Mouse (Mus musculus) heart, embryonic 10.5 days (tissue): Measurements from ENCODE around the gene Tbc1d5. TPM values are rescaled to one million over a fixed set of nuclear protein-coding genes. Genes with fewer than 3 reads are reported as not detected.
"Not testable (repeated sequence)": the region's sequence is repeated elsewhere in the genome, so short reads cannot be mapped to it uniquely, and the experiment has no call there.

Source experiments
- DNase-seq: peaks from one replicate; pipeline ENCODE4 v3.0.0-alpha.2; 2017; ENCODE audit warnings: low spot score
- H3K27ac ChIP-seq: fragments of 300-500 bp; sonication (generic); 2 replicates; pipeline ENCODE4 v1.5.1; 2016; ENCODE audit warnings: mild to moderate bottlenecking
- H3K27me3 ChIP-seq: fragments of 300-500 bp; sonication (generic); 2 replicates; pipeline ENCODE4 v1.6.1; 2016; ENCODE audit warnings: mild to moderate bottlenecking; ENCODE audit not compliant: poor library complexity, insufficient read depth, severe bottlenecking
- H3K36me3 ChIP-seq: fragments of 300-500 bp; sonication (generic); 2 replicates; pipeline ENCODE4 v1.6.1; 2016; ENCODE audit warnings: mild to moderate bottlenecking, moderate library complexity
- H3K4me1 ChIP-seq: fragments of 300-500 bp; sonication (generic); 2 replicates; pipeline ENCODE4 v1.6.1; 2016; ENCODE audit warnings: mild to moderate bottlenecking
- H3K4me3 ChIP-seq: fragments of 300-500 bp; sonication (generic); 2 replicates; pipeline ENCODE4 v1.5.1; 2016; ENCODE audit warnings: mild to moderate bottlenecking, moderate library complexity
- H3K9me3 ChIP-seq: fragments of 300-500 bp; sonication (generic); 2 replicates; pipeline ENCODE4 v1.6.1; 2016; ENCODE audit warnings: mild to moderate bottlenecking, moderate library complexity
- WGBS: fragments of 180-500 bp; shearing (Covaris S2); methylation state at CpG from one replicate; pipeline ENCODE4 v1.1.7; 2016; 5-methylcytosine and 5-hydroxymethylcytosine counted together
- polyA plus RNA-seq: library from polyadenylated mRNA; unstranded; fragments of >200 nt; fragmentation: Nextera tagmentation; extraction: Ambion mirVana; gene quantifications from 2 replicates; pipeline ENCODE4 v1.2.1, GENCODE M21; 2016

The Tbc1d5 gene
- polyA plus RNA-seq, 1 experiment from 2014 or later = 11.0 TPM

DNA sequence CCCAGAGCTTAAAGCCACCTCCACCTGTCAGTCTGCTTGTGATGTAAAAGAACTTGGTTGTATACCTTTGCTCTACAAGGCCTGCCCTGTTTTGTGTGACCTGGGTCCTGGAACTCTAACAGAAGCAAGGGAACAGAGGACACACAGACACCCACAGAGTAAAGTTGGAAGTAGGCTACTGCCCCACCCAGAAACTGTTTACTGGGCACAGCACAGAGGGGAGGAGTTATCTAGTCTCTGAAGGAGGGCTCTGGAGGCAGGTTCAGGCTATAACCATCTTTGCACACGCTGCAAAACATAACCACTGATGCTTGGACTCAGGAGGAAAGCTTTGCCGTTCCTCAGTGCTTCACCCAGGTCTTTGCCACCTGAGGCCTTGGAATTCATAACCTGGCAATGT is 448.3 kb downstream of the Tbc1d5 start:
- no peaks in the 10 kb centered on the region for H3K27me3 ChIP-seq
- H3K4me1 ChIP-seq = peaks cover 36% of the 10 kb centered on the region
- no peak overlapping the region for H3K27ac ChIP-seq
- no peak overlapping the region for H3K4me3 ChIP-seq
- WGBS = 83% methylated on average over 2 of the region's 2 CpGs
- no peaks in the 10 kb centered on the region for H3K9me3 ChIP-seq
- no peaks in the 10 kb centered on the region for H3K36me3 ChIP-seq
- no peak for DNase-seq

DNA sequence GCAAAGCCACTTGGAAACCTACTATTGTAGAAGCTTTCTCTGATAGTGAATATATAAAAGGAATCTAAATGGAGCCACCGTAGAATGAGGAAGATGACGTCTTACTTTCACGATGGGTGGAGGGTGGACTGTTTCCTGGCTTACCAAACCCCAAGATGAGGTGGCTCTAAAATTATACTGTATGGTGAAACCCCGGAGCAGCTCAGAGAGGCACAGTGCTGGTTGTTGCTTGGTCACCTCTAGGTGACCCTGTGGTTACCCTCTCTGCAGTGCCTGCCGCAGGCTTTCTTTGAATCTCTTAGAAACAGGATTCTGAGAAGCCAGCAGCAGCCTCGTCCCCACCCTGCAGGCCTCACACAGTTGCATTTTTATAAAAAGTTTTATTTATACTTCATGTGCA is 449.6 kb downstream of the Tbc1d5 start:
- peaks cover 23% of the 10 kb centered on the region for H3K4me1 ChIP-seq
- H3K4me3 ChIP-seq = no peak overlapping the region
- WGBS = 87% methylated on average over 6 of the region's 6 CpGs
- no peaks in the 10 kb centered on the region for H3K27me3 ChIP-seq
- DNase-seq = no peak
- no peak overlapping the region for H3K27ac ChIP-seq
- no peaks in the 10 kb centered on the region for H3K36me3 ChIP-seq
- no peaks in the 10 kb centered on the region for H3K9me3 ChIP-seq

DNA sequence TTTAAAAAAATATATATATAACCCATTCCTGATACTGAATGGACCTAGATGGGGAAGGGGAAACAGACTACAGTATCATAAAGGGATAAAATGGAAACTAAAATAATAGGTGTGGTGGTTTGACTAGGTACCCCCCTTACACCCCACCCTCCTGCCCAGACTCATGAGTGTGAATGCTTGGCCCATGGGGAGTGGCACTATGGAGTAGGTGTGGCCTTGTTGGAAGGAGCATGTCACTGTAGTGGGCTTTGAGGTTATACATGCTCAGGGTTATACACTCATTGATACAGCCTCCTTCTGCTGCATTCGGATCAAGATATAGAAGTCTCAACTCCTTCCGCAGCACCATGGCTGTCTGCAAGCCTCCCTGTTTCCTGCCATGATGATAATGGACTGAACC is 450.1 kb downstream of the Tbc1d5 start:
- H3K9me3 ChIP-seq = no peaks in the 10 kb centered on the region
- H3K27me3 ChIP-seq = no peaks in the 10 kb centered on the region
- no peak overlapping the region for H3K27ac ChIP-seq
- peaks cover 20% of the 10 kb centered on the region for H3K4me1 ChIP-seq
- 71% methylated on average over 2 of the region's 2 CpGs for WGBS
- H3K36me3 ChIP-seq = no peaks in the 10 kb centered on the region
- H3K4me3 ChIP-seq = no peak overlapping the region
- no peak for DNase-seq

DNA sequence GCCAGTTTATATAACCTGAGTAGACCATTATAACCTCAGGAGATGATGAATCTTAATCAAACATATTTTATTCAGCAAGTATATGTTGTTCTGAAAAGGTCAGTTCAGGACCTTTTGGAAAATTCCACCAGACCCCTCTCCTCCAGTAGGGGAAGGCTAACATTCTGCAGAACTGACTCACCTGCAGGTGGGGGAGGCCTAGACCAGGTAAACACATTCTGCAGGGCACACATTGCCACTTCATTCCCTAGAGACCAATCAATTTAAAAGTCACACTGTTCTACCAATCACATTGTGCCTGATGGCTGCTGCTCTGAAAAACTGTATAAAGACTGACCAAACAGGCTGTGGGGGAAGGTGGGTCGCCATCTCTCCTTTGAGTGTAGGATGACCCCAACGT is 452.9 kb downstream of the Tbc1d5 start:
- no peaks in the 10 kb centered on the region for H3K9me3 ChIP-seq
- DNase-seq = no peak
- H3K27ac ChIP-seq = no peak overlapping the region
- H3K4me3 ChIP-seq = no peak overlapping the region
- no peaks in the 10 kb centered on the region for H3K36me3 ChIP-seq
- H3K4me1 ChIP-seq = peaks cover 20% of the 10 kb centered on the region
- H3K27me3 ChIP-seq = no peaks in the 10 kb centered on the region
- WGBS = 81% methylated on average over 2 of the region's 2 CpGs

DNA sequence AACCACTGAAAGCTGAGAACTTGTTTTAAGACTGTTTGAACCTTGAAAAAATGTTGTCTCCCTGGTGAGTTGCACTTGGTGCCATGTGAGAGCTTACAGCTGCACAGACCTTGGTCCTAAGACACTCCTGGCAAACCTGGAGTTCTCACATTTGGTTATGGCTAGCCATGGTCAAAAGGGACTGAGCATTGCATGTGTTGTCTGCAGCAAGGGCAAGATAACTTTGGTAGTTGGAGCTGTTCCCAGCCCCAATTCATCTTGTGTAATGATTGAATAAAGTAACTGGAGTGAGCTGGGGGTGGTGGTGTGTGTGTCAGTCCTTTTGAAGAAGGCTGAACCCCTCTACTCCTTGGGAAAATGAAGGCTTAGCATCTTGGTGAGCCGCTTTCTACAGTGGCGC is 454.8 kb downstream of the Tbc1d5 start:
- WGBS = 85% methylated on average over 2 of the region's 2 CpGs
- Histone ChIP-seq H3K4me3 (no peak overlapping the region), H3K27ac (no peak overlapping the region), H3K9me3 (no peaks in the 10 kb centered on the region), H3K36me3 (no peaks in the 10 kb centered on the region), H3K27me3 (no peaks in the 10 kb centered on the region), H3K4me1 (peaks cover 9% of the 10 kb centered on the region)
- DNase-seq = no peak

DNA sequence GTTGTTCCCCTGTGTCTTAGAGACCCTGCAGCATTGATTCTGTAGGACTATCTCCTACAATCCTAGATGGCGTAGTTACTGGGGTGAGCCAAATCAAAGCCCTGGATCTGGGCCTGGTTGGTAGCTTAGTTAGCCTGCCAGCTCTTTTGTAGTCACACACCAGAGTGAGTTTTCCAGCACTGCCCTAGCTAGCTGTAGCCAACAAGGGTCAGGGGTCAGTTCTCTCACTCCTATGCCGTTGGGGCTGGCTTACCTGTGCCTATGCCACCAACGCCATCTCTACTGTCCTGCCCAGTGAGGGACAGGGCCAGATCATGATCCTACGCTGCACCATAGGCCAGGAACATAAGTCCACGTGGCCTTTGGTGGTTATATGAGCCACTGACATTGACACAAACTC is 461.6 kb downstream of the Tbc1d5 start:
- Histone ChIP-seq H3K36me3 (no peaks in the 10 kb centered on the region), H3K4me3 (no peak overlapping the region), H3K27ac (no peak overlapping the region), H3K4me1 (no peaks in the 10 kb centered on the region), H3K9me3 (no peaks in the 10 kb centered on the region), H3K27me3 (no peaks in the 10 kb centered on the region)
- DNase-seq = no peak
- WGBS = 79% methylated on average over 5 of the region's 5 CpGs

DNA sequence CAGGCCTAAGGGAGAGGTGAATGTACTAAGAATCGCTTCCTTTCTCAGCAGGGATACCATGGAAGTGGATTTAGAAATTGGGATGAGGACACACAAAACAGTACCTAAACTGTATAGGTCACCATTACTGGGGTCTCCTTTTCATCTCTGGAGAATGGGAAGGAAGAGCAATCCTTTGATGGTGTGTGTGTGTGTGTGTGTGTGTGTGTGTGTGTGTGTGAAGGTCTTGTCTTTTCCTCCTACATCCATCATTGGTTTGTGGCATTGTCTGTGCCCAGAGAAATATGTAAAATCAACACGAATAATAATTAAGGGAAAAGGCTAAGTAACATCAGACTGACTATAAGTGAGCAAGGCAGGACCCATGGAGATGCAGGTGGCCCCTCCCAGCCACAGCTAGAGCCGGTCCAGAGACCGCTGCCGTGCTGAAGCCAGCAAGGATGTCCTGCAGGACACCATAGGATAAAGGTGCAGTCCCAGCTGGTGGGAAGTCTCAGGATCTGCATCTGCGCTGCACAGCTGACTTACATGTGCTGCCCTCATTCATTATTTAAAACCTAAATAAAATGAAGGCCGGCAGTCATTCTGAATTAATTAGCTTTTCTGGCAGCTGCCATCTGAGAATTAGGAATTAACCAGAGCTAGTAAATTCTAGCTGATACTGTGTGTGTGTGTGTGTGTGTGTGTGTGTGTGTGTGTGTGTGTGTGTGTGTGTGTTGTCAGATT is 468.5 kb downstream of the Tbc1d5 start:
- Histone ChIP-seq H3K4me3 (no peak overlapping the region), H3K4me1 (no peaks in the 10 kb centered on the region), H3K27me3 (no peaks in the 10 kb centered on the region), H3K27ac (no peak overlapping the region), H3K36me3 (no peaks in the 10 kb centered on the region), H3K9me3 (no peaks in the 10 kb centered on the region)
- 83% methylated on average over 7 of the region's 7 CpGs for WGBS
- DNase-seq = no peak

DNA sequence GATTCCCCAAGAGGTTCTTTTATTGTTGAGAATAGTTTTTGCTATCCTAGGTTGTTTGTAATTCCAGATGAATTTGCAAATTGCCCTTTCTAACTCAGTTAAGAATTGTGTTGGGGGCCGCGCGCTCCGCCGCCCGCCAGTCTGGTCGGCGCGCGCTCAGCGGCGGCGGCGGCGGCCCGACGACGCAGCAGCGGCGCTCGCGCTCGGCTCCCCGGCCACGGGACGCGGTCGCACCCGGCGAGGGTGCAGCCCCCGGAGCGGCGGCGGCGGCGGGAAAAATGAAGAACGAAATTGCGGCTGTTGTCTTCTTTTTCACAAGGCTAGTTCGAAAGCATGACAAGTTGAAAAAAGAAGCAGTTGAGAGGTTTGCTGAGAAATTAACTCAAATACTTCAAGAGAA is 480.7 kb downstream of the Tbc1d5 start:
- H3K36me3 ChIP-seq, DNase-seq, H3K27me3 ChIP-seq, H3K4me1 ChIP-seq, H3K9me3 ChIP-seq, H3K27ac ChIP-seq: not testable (repeated sequence)
- peak overlapping the region; percentile 33 for H3K4me3 ChIP-seq
- 7% methylated on average over 37 of the region's 39 CpGs for WGBS

DNA sequence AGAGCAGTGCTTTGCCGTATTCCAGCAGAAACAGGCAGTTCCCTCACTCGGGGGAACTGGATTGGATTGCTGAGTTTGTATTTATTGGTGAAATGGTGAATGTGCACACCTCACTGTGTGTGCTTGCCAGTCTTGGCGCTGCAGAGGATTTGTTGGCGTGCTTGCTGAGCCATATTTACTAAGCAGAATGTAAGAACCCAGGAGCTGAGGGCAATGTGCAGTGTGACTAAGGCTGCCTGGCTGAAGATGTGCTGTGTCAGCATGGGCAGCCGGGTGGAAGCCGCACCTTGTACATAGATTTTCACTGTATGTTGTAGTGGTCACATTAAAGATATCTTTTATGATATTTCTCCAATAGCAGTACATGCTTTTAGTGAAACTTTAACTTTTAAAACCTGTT is 491.0 kb downstream of the Tbc1d5 start:
- Histone ChIP-seq H3K27me3 (no peaks in the 10 kb centered on the region), H3K27ac (no peak overlapping the region), H3K4me1 (peaks cover 13% of the 10 kb centered on the region), H3K9me3 (no peaks in the 10 kb centered on the region), H3K4me3 (no peak overlapping the region), H3K36me3 (peaks cover 17% of the 10 kb centered on the region; the same call in 1 of the 2 replicates)
- DNase-seq = no peak
- WGBS = 87% methylated on average over 6 of the region's 6 CpGs

DNA sequence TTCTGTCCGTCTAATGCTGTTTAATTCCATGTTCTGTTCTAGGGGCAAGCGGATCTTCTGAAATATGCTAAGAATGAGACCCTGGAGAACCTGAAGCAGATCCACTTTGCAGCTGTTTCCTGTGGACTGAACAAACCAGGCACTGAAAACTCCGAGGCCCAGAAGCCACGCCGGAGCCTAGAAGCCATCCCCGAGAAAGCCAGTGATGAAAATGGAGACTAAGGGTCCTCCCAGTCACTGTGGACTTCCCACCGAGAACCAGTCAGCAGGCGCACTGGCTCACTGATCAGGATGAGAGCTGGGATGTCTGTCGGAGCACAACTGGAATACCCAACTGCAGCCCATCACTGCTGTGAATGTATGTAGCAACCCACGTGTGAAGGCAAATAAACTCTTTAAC is 491.5 kb downstream of the Tbc1d5 start:
- H3K4me3 ChIP-seq = no peak overlapping the region
- no peak for DNase-seq
- peaks cover 17% of the 10 kb centered on the region; the same call in 1 of the 2 replicates for H3K36me3 ChIP-seq
- no peaks in the 10 kb centered on the region for H3K27me3 ChIP-seq
- no peak overlapping the region for H3K27ac ChIP-seq
- no peaks in the 10 kb centered on the region for H3K9me3 ChIP-seq
- peaks cover 18% of the 10 kb centered on the region for H3K4me1 ChIP-seq
- 80% methylated on average over 10 of the region's 10 CpGs for WGBS

DNA sequence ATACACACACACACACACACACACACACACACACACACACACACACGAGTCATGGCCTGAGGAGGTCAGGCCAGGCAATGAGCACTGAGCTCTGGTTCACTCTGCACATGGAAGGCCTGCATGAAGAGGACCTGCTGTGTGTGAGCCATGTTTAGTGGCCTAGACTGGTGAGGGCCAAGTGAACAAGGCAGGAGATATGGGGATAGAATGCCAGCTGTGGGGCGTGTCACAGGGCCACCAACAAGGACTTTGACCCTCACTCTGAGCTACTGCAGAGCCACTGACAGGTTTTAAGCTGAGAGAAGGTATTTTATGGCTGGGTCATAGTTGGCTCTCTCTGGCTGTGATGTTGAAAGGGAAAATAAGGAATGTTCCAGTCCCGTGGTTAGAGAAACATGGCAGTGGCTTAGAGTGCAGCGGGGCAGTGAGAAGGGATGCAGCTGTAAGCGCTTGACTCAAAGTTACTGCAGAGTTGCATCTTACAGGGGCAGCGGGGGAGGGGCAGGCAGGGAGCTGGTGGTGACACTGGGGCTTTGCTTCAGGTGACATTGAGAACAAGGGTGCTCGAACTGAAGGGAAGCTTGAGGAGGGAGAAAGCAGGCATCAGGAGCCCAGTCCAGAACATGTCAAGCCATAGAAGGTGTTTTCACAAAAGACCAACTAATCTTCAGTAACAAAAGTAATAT is 494.0 kb downstream of the Tbc1d5 start:
- H3K4me1 ChIP-seq = peaks cover 21% of the 10 kb centered on the region
- no peak overlapping the region for H3K27ac ChIP-seq
- H3K9me3 ChIP-seq = no peaks in the 10 kb centered on the region
- no peak overlapping the region for H3K4me3 ChIP-seq
- DNase-seq = no peak
- 59% methylated on average over 7 of the region's 7 CpGs for WGBS
- no peaks in the 10 kb centered on the region for H3K27me3 ChIP-seq
- H3K36me3 ChIP-seq = peaks cover 17% of the 10 kb centered on the region; the same call in 1 of the 2 replicates
